ENCODE assay signal across 8 mouse cellular contexts in the genomic region with DNA sequence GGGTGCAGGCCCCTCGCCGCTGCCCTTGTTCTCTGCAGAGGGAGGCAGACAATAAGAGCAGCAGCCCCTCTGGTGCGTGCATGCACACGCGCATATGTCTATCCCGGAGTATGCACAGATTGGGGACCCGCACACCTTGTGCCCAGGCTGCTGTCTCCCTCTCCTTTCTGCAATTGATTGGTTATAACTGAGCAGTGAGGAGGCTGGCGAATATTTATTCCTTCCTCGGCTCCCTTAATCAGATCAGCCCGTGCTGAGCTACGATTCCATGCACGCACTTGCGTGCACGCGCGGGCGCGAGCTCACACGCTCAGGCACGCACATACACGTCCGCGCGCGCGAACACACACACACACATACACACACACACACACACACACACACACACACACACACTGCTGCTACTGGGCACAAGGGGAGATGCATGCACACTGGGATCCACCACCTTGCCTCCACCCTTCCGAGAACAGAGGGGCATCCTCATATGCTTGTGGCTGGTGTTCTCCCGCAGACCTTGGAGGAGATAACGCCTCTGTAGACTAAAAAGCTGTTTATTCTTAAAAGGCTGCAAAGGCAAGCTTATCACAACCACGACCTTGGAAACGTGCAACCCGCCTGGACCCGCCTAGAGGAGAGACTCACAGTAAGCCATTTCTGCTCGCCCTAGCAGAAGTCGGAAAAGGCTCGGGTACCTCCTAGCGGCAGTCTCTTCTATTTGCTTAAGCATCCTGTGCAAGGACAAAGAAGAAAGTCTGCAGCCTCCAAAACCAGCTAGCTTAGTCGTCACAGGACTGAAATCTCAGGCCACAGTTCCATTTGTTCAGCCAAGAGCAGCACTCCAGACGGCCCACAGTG. TPM values are rescaled to one million over a fixed set of nuclear protein-coding genes. Genes with fewer than 3 reads are reported as not detected.
DNase-seq lines count a peak whose midpoint lies in the region; ATAC-seq and TF ChIP-seq lines count a peak whose summit lies in the region.

No protein-coding gene starts in this region.

- H3K9me3 ChIP-seq in liver, embryonic 16.5 days (replicated peaks; ENCODE audit: control insufficient read depth, low read length): no peaks in the 10 kb centered on the region
- no peaks in the 10 kb centered on the region for H3K9me3 ChIP-seq in neural tube, embryonic 14.5 days (ENCODE audit: control insufficient read depth, low read length)

- peak overlapping the region; percentile 43 for H3K4me3 ChIP-seq in embryonic fibroblast, embryonic 13.5 days (ENCODE audit: insufficient read depth, low read length)
- H3K4me3 ChIP-seq in liver, embryonic 16.5 days (ENCODE audit: low read depth, low read length): peak overlapping the region; percentile 48
- peak overlapping the region; percentile 70 for H3K4me3 ChIP-seq in neural tube, embryonic 14.5 days (ENCODE audit: low read depth, low read length)

- no peaks in the 10 kb centered on the region for H3K36me3 ChIP-seq in liver, embryonic 16.5 days (ENCODE audit: control insufficient read depth, insufficient read depth)
- no peaks in the 10 kb centered on the region for H3K36me3 ChIP-seq in neural tube, embryonic 14.5 days (ENCODE audit: control insufficient read depth, insufficient read depth, low read length)

- H3K9ac ChIP-seq in liver, embryonic 16.5 days (ENCODE audit: low read depth, low read length): no peak overlapping the region
- H3K9ac ChIP-seq in neural tube, embryonic 14.5 days (replicated peaks; ENCODE audit: low read depth, low read length): peak overlapping the region; percentile 84

- TF ChIP-seq CTCF in embryonic fibroblast, embryonic 13.5 days (IDR thresholded peaks at IDR 0.05; ENCODE audit: borderline replicate concordance, insufficient read depth, low read length): peak; percentile 32; the same call in 1 of the 2 replicates

- H3K27me3 ChIP-seq in liver, embryonic 16.5 days (ENCODE audit: control insufficient read depth, insufficient read depth, low read depth, low read length): peaks cover 31% of the 10 kb centered on the region
- H3K27me3 ChIP-seq in neural tube, embryonic 14.5 days (ENCODE audit: control insufficient read depth, insufficient read depth, low read length): no peaks in the 10 kb centered on the region

- H3K27ac ChIP-seq in embryonic fibroblast, embryonic 13.5 days (ENCODE audit: insufficient read depth, low read length): no peak overlapping the region
- H3K27ac ChIP-seq in liver, embryonic 16.5 days (ENCODE audit: low read length): no peak overlapping the region
- peak overlapping the region; percentile 98 for H3K27ac ChIP-seq in neural tube, embryonic 14.5 days (ENCODE audit: low read depth, low read length)

- no peak for TF ChIP-seq POLR2A in embryonic fibroblast, embryonic 13.5 days (IDR thresholded peaks at IDR 0.05; ENCODE audit: low read depth, low read length)

- WGBS in liver, embryonic 16.5 days (ENCODE audit: insufficient replicate concordance): under 1% methylated on average over 39 of the region's 39 CpGs
- WGBS in neural tube, embryonic 14.5 days: under 1% methylated on average over 39 of the region's 39 CpGs

- peak; percentile 76 for ATAC-seq in liver, embryonic 16.5 days (ENCODE audit: low read depth)
- ATAC-seq in neural tube, embryonic 14.5 days (ENCODE audit: low read depth): peak; percentile 89

- DNase-seq in CD4-positive, CD25-positive, alpha-beta regulatory T cell, adult 2 months (ENCODE audit: low read depth, low spot score): peak; percentile 91
- DNase-seq in brain, adult 2 months (ENCODE audit: low read depth, low spot score): peak; percentile 97
- peak; percentile 74 for DNase-seq in heart, postnatal 4 days
- peak; percentile 78 to 91 for DNase-seq in layer of hippocampus, adult 18-20 months (ENCODE audit: low spot score in 2 of 2)
- peak; percentile 73 for DNase-seq in testis, postnatal 14 days (ENCODE audit: low spot score)

- peak overlapping the region; percentile 62 for H3K4me2 ChIP-seq in liver, embryonic 16.5 days (ENCODE audit: low read depth, low read length)
- peak overlapping the region; percentile 74 for H3K4me2 ChIP-seq in neural tube, embryonic 14.5 days (ENCODE audit: low read depth, low read length)

- no peaks in the 10 kb centered on the region for H3K4me1 ChIP-seq in embryonic fibroblast, embryonic 13.5 days (ENCODE audit: control insufficient read depth, insufficient read depth, low read length)
- H3K4me1 ChIP-seq in liver, embryonic 16.5 days (ENCODE audit: control insufficient read depth, low read depth, low read length): no peaks in the 10 kb centered on the region; the same call in 1 of the 2 replicates
- H3K4me1 ChIP-seq in neural tube, embryonic 14.5 days (ENCODE audit: control insufficient read depth, insufficient read depth, low read length): peaks cover 17% of the 10 kb centered on the region

RNA-seq across cellular contexts. Expression of a gene that starts 0.5 kb away (rescaled TPM):
- polyA plus RNA-seq in embryonic fibroblast, embryonic 13.5 days (2011; ENCODE audit: insufficient read length, low read depth, missing spikeins): 0.07 TPM in 1 of 2 replicates, not detected in the other
- total RNA-seq in heart, postnatal 4 days (2021): 1 to 10 TPM; 1.5 to 2.0 TPM
- total RNA-seq in layer of hippocampus, adult 18-20 months (2021): 10 to 100 TPM; 34.1 TPM
- 0.05 and 0.21 TPM in 2 replicates for polyA plus RNA-seq in liver, embryonic 16.5 days (2015; fragmentation: Nextera tagmentation; extraction: Ambion mirVana)
- polyA plus RNA-seq in neural tube, embryonic 14.5 days (2014; fragmentation: Nextera tagmentation; extraction: Ambion mirVana): 8.2 and 9.5 TPM in 2 replicates
